Mouse (Mus musculus) stomach, postnatal 0 days (tissue): ENCODE data around the gene Mbnl1. TPM values are rescaled to one million over a fixed set of nuclear protein-coding genes. Genes with fewer than 3 reads are reported as not detected.
A peak's percentile ranks its signal among the peaks of the same experiment; 100 is the strongest.

Source experiments
- ATAC-seq: fragments of 200-750 bp; cut with Nextera tagmentation; 2 replicates; pipeline ENCODE4 v1.8.0; 2017; ENCODE audit not compliant: low FRiP score, low TSS enrichment
- DNase-seq: peaks from one replicate; pipeline ENCODE4 v3.0.0-alpha.2; 2016; ENCODE audit warnings: low spot score
- H3K27ac ChIP-seq: fragments of 300-500 bp; sonication (generic); replicated peaks from 2 replicates; pipeline ENCODE4 v1.5.1; 2014; ENCODE audit warnings: mild to moderate bottlenecking, control low read depth
- H3K27me3 ChIP-seq: fragments of 300-500 bp; sonication (generic); 2 replicates; pipeline ENCODE4 v1.6.1; 2014; ENCODE audit warnings: low read length; ENCODE audit not compliant: control insufficient read depth, insufficient read depth
- H3K36me3 ChIP-seq: fragments of 300-500 bp; sonication (generic); 2 replicates; pipeline ENCODE4 v1.6.1; 2014; ENCODE audit warnings: low read length, mixed read lengths; ENCODE audit not compliant: control insufficient read depth, insufficient read depth
- H3K4me1 ChIP-seq: fragments of 300-500 bp; sonication (generic); replicated peaks from 2 replicates; pipeline ENCODE4 v1.6.1; 2014; ENCODE audit warnings: antibody characterized with exemption; ENCODE audit not compliant: control insufficient read depth, insufficient read depth
- H3K4me2 ChIP-seq: fragments of 300-500 bp; sonication (generic); replicated peaks from 2 replicates; pipeline ENCODE4 v1.6.1; 2014; ENCODE audit warnings: low read depth, mild to moderate bottlenecking, control low read depth, moderate library complexity
- H3K4me3 ChIP-seq: fragments of 300-500 bp; sonication (generic); 2 replicates; pipeline ENCODE4 v1.5.1; 2014; ENCODE audit warnings: low read depth, low read length, control low read depth
- H3K9ac ChIP-seq: fragments of 300-500 bp; sonication (generic); 2 replicates; pipeline ENCODE4 v1.6.1; 2014; ENCODE audit warnings: mild to moderate bottlenecking, low read length, control low read depth, mixed read lengths
- H3K9me3 ChIP-seq: fragments of 300-500 bp; sonication (generic); 2 replicates; pipeline ENCODE4 v1.6.1; 2016; ENCODE audit warnings: low read length; ENCODE audit not compliant: control insufficient read depth
- CTCF ChIP-seq: IDR thresholded peaks from 2 replicates; pipeline ENCODE4 v1.5.1; 2016; ENCODE audit warnings: antibody characterized with exemption, low read depth, mild to moderate bottlenecking, moderate library complexity
- EP300 ChIP-seq: optimal IDR thresholded peaks from 2 replicates; pipeline ENCODE3; 2016; ENCODE audit warnings: antibody characterized with exemption
- WGBS: fragments of 180-500 bp; shearing (Covaris S2); extraction: QIAGEN DNeasy Blood & Tissue Kit; methylation state at CpG from one replicate; pipeline ENCODE4 v1.1.7; 2014; 5-methylcytosine and 5-hydroxymethylcytosine counted together
- polyA plus RNA-seq: library from polyadenylated mRNA; unstranded; fragments of >200 nt; fragmentation: Nextera tagmentation; extraction: Ambion mirVana; gene quantifications from 2 replicates; pipeline ENCODE4 v1.2.1, GENCODE M21; 2015

Gene Mbnl1
- polyA plus RNA-seq, 1 experiment from 2014 or later, result 59.7 TPM

- no peak for ATAC-seq
- WGBS, result 60% methylated on average over 3 of the region's 3 CpGs
- H3K4me2 ChIP-seq, result peak overlapping the region; percentile 18; the same call in 1 of the 2 replicates
- H3K27me3 ChIP-seq, result no peaks in the 10 kb centered on the region
- no peaks in the 10 kb centered on the region for H3K36me3 ChIP-seq
- no peak overlapping the region for H3K4me3 ChIP-seq
- no peaks in the 10 kb centered on the region for H3K4me1 ChIP-seq
- TF ChIP-seq EP300 (no peak), CTCF (no peak)
- peak overlapping the region; percentile 100 for H3K27ac ChIP-seq
- H3K9ac ChIP-seq, result no peak overlapping the region
- no peak for DNase-seq
- H3K9me3 ChIP-seq, result no peaks in the 10 kb centered on the region
Measured at GRCm38 (mm10) chr3:60498646-60499045, 26.0 kb downstream of the Mbnl1 start.

GRCm38 (mm10) chr3:60499157-60499578 lies 26.5 kb downstream of the Mbnl1 start:
- ATAC-seq (peak; percentile 77), DNase-seq (peak; percentile 52)
- peak overlapping the region; percentile 18; the same call in 1 of the 2 replicates for H3K4me2 ChIP-seq
- peak overlapping the region; percentile 100 for H3K27ac ChIP-seq
- H3K9ac ChIP-seq, result no peak overlapping the region
- H3K27me3 ChIP-seq, result no peaks in the 10 kb centered on the region
- no peaks in the 10 kb centered on the region for H3K9me3 ChIP-seq
- no peak for TF ChIP-seq EP300
- TF ChIP-seq CTCF, result no peak
- H3K4me1 ChIP-seq, result no peaks in the 10 kb centered on the region
- no peaks in the 10 kb centered on the region for H3K36me3 ChIP-seq
- no peak overlapping the region for H3K4me3 ChIP-seq
- WGBS, result 14% methylated on average over 6 of the region's 6 CpGs

DNA sequence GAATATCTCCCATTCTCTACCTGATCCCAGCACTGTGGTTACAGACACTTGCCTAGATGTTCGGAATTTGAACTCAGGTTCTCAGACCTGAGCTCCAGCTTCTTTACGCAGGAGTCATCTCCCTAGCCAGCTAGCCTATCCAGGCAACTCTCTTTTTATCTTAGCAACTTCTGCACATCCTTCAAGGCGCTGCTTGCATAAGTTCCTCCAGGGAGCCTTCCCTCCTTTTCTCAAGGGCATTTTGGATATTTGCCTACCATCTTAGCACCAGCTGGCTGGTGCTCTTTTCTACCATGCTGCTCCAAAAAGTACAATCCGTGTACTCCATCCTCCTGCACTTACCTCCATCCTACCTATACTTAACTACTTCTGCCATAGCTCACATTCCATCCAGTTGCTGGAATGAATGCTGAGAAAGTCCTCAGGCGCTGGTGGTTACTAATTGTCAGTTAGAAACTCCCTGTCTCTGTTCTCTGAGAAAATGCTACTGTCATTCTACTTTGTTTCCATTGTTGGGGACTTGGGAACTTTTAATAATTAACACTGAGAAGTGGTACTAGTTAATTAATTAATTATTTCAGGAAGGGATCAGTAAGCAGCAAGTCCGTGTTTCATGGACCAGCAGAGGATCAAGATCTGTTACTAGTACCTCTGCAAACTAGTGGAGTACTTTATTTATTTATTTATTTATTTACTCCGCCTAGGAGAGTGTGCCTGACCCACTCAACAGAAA lies 27.3 kb downstream of the Mbnl1 start:
- DNase-seq (no peak), ATAC-seq (no peak)
- Histone ChIP-seq H3K4me3 (peak overlapping the region; percentile 91), H3K27me3 (no peaks in the 10 kb centered on the region), H3K4me1 (no peaks in the 10 kb centered on the region), H3K9ac (peak overlapping the region; percentile 96), H3K9me3 (no peaks in the 10 kb centered on the region), H3K27ac (peak overlapping the region; percentile 100), H3K36me3 (no peaks in the 10 kb centered on the region), H3K4me2 (peak overlapping the region; percentile 72)
- TF ChIP-seq EP300 (no peak), CTCF (no peak)
- 49% methylated on average over 7 of the region's 7 CpGs for WGBS

DNA sequence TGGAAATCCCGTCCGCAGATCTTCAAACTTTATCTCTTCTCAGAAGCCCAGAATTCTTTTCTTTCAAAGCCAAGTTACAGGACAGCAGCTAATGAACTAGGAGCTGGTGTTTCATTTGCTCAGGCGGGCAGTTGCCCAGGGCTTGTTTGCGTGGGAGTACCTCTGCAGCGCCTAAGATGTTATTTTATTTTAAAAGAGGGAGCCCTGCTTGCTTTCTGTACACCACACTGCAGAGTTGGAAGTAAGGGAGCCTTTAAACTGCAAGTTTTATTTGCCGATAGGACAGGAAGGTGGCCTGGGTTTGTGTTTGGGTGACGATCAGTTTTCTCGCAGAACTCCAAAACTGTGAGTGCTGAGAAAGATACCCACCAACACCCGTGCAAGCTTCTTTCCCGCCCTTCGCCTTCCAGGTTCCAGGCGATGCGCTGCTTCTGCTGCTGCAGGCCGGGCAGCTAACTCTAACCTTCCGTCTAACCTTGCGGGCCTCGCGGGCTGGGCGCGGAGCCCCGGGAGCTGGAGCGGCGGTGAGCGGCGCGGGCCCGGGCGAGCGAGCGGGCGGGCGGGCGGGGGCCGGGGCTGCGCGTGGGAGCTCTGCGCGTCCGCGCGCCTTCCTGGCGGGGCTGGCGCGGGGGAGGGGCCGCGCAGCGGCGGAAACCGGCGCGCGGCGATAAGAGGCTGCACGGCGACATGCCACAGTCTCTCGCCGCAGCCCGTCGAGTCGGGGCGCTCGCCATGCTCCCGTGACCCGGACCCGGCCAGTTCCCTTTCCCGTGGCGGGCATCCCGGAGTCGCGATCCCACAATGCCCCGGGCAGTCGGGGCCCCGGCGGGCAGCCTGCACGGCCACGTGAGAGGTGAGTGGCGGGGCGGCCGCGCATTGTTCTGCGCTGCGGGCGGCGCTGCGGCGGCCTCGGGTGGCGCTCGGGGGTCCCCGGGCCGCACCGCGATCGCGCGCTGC lies 28.2 kb downstream of the Mbnl1 start:
- H3K4me2 ChIP-seq, result peak overlapping the region; percentile 72
- TF ChIP-seq EP300 (no peak), CTCF (no peak)
- DNase-seq (peak; percentile 78), ATAC-seq (peak; percentile 85)
- H3K9ac ChIP-seq, result peak overlapping the region; percentile 96
- no peaks in the 10 kb centered on the region for H3K27me3 ChIP-seq
- under 1% methylated on average over 58 of the region's 96 CpGs for WGBS
- no peaks in the 10 kb centered on the region for H3K9me3 ChIP-seq
- peak overlapping the region; percentile 91 for H3K4me3 ChIP-seq
- H3K4me1 ChIP-seq, result no peaks in the 10 kb centered on the region
- H3K36me3 ChIP-seq, result no peaks in the 10 kb centered on the region
- peak overlapping the region; percentile 100 for H3K27ac ChIP-seq

- DNase-seq, result peak; percentile 67
- peak; percentile 85 for ATAC-seq
- Histone ChIP-seq H3K27me3 (no peaks in the 10 kb centered on the region), H3K27ac (peak overlapping the region; percentile 100), H3K4me3 (peak overlapping the region; percentile 91), H3K9me3 (no peaks in the 10 kb centered on the region), H3K4me1 (no peaks in the 10 kb centered on the region), H3K36me3 (no peaks in the 10 kb centered on the region), H3K4me2 (peak overlapping the region; percentile 72), H3K9ac (peak overlapping the region; percentile 96)
- whole genome bisulfite sequencing, result 0% methylated on average over 28 of the region's 29 CpGs
- TF ChIP-seq EP300 (peak; percentile 50), CTCF (no peak)
Measured at GRCm38 (mm10) chr3:60501561-60502151, 29.0 kb downstream of the Mbnl1 start.
